Mouse (Mus musculus): ENCODE results near the gene Rictor.

DNA sequence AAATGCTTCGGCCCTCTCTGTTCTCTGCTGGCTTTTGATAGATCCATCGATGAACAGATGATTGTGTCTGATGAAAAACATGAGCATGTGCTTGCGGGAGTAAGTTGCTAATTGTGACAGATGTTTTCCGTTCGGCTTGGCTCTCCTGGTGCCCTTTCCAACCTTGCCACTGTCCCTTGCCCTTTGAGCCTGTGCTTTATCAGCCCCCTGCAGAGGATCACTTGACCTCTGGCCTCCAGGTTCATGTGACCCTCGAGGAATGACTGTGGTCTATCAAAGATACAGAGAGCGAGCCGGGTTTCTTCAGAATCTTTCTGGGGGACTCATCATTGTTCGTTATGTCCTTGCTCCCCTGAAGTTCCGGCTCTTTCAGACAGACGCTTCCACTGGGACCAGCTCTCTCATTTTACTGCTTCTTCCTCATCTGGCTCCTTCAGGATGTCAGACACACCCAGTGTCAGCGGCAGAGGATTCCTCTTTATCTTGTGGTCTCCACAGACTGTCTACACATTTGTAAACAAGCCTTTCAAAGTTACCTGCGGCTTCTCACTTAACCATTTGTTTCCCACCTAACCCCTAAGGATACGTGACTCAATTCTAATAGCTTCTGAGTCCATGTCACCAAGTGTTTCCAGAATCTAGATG, 39.3 kb upstream of the Rictor start:
- TF ChIP-seq CTCF (IDR thresholded peaks at IDR 0.05) (no peak), EP300 (IDR thresholded peaks at IDR 0.05) (no peak)

Measured in lung, postnatal 0 days (tissue).